Mouse (Mus musculus) liver, embryonic 13.5 days (tissue): ENCODE measurements around the gene Gm10337. TPM values are rescaled to one million over a fixed set of nuclear protein-coding genes. Genes with fewer than 3 reads are reported as not detected.
A peak's percentile ranks its signal among the peaks of the same experiment; 100 is the strongest.

Experiments
- ATAC-seq: fragments of 200-750 bp; cut with Nextera tagmentation; 2 replicates; pipeline ENCODE4 v1.8.0; 2017; ENCODE audit warnings: low read depth, mild to moderate bottlenecking, moderate number of reproducible peaks, moderate library complexity
- DNase-seq: peaks from one replicate; pipeline ENCODE4 v3.0.0; 2022
- H3K27ac ChIP-seq: fragments of 300-500 bp; sonication (generic); 2 replicates; pipeline ENCODE4 v1.5.1; 2015; ENCODE audit warnings: moderate library complexity, mild to moderate bottlenecking, inconsistent platforms
- H3K27me3 ChIP-seq: fragments of 300-500 bp; sonication (generic); 2 replicates; pipeline ENCODE4 v1.6.1; 2015; ENCODE audit warnings: mild to moderate bottlenecking, inconsistent platforms
- H3K36me3 ChIP-seq: fragments of 300-500 bp; sonication (generic); 2 replicates; pipeline ENCODE4 v1.6.1; 2015; ENCODE audit warnings: mild to moderate bottlenecking, inconsistent platforms
- H3K4me1 ChIP-seq: fragments of 300-500 bp; sonication (generic); replicated peaks from 2 replicates; pipeline ENCODE4 v1.6.1; 2015; ENCODE audit warnings: inconsistent platforms
- H3K4me2 ChIP-seq: fragments of 300-500 bp; sonication (generic); 2 replicates; pipeline ENCODE4 v1.6.1; 2015; ENCODE audit warnings: inconsistent platforms, mild to moderate bottlenecking, moderate library complexity
- H3K4me3 ChIP-seq: fragments of 300-500 bp; sonication (generic); replicated peaks from 2 replicates; pipeline ENCODE4 v1.5.1; 2015; ENCODE audit warnings: mild to moderate bottlenecking, inconsistent platforms
- H3K9ac ChIP-seq: fragments of 300-500 bp; sonication (generic); 2 replicates; pipeline ENCODE4 v1.6.1; 2015; ENCODE audit warnings: mild to moderate bottlenecking, inconsistent platforms
- H3K9me3 ChIP-seq: fragments of 300-500 bp; sonication (generic); replicated peaks from 2 replicates; pipeline ENCODE4 v1.6.1; 2016; ENCODE audit warnings: inconsistent platforms
- WGBS: fragments of 180-500 bp; shearing (Covaris S2); methylation state at CpG from one replicate; pipeline ENCODE4 v1.1.7; 2015; ENCODE audit not compliant: insufficient replicate concordance; 5-methylcytosine and 5-hydroxymethylcytosine counted together
- polyA plus RNA-seq: library from polyadenylated mRNA; unstranded; fragments of >200 nt; fragmentation: Nextera tagmentation; extraction: Ambion mirVana; gene quantifications from 2 replicates; pipeline ENCODE4 v1.2.1, GENCODE M21; 2015

The Gm10337 gene
- not detected in 2 replicates for polyA plus RNA-seq

DNA sequence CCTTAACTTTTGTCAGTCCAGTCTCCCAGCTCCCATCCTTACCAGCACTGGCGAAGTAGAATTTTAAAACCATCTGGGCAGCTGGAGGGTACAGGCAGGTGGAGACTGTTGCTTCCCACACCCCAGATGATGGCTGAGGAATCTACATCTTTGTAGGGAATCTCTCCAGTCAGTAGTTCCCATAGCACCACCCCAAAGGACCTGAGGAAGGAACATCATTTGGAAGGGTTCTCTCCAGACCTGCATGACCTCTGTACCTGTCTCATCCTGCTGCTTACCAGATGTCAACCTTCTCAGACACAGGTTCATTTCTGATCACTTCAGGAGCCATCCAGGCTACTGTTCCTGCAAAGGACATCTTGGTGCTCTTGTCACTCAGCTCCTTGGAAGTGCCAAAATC, at the start of gene Gm10337:
Gene Gm10337 (plus strand): TSS at position 276 of the 400 bp plus-strand sequence.
- H3K9ac ChIP-seq, result no peak within 1 kb of the TSS
- H3K27me3 ChIP-seq, result no peaks in the 10 kb centered on the region
- peaks cover 65% of the 10 kb centered on the region for H3K36me3 ChIP-seq
- peaks cover 29% of the 10 kb centered on the region for H3K4me1 ChIP-seq
- DNase-seq (no peak), ATAC-seq (no peak)
- 92% methylated on average over 1 of the region's 1 CpGs for WGBS
- H3K27ac ChIP-seq, result no peak within 1 kb of the TSS
- no peaks in the 10 kb centered on the region for H3K9me3 ChIP-seq
- H3K4me3 ChIP-seq, result no peak within 1 kb of the TSS
- H3K4me2 ChIP-seq, result no peak within 1 kb of the TSS

DNA sequence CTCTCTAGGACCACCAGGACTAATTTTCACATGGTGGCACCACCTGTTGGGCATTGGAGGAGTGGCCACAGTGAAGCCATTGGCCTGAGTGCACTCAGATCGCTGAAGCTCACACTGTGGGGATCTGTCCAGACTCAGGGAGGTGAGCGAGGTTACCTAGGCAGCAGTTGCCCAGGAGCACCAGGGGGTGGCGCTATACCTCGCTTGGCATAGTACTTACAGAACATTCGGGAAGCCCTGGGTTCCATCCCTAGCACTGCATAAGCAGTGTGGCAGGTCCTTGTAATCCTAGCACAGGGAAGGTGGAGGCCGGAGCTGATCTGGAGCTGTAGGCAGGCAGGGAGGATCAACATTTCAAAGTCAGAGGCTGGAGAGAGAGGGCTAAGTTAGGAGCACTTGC, 47.5 kb upstream of the Gm10337 start:
- WGBS, result 50% methylated on average over 6 of the region's 6 CpGs
- Histone ChIP-seq H3K4me3 (no peak overlapping the region), H3K9ac (no peak overlapping the region), H3K4me2 (no peak overlapping the region), H3K9me3 (no peaks in the 10 kb centered on the region), H3K36me3 (no peaks in the 10 kb centered on the region), H3K27ac (no peak overlapping the region), H3K27me3 (no peaks in the 10 kb centered on the region), H3K4me1 (peaks cover 52% of the 10 kb centered on the region)
- ATAC-seq, result no peak
- DNase-seq, result peak; percentile 25

DNA sequence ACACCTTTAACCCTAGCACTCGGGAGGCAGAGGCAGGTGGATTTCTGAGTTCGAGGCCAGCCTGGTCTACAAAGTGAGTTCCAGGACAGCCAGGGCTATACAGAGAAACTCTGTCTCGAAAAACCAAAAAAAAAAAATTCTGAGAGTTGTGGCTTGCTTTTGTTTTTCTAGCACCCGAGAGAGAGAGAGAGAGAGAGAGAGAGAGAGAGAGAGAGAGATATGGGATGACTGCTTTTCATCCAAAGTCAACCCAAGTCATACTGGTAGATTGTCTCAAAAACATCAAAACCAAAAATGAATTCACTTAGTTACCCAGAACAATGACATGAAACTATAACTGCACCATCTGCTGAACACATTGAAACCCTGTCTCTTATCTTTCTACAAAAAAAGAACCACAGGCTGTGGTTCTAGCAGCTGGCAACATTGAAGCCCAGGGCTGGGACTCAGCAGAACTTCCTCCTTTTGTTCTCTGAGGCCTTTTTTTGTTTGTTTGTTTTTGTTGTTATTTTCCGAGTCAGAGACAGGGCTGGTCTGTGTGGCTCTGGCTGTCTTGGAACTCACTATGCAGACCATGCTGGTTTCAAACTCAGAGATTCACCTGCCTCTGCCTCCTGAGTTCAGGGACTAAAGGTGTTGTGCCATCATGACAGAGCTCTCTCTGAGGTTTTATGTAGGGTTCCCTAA, 45.3 kb upstream of the Gm10337 start:
- peaks cover 12% of the 10 kb centered on the region for H3K36me3 ChIP-seq
- ATAC-seq, result no peak
- no peak for DNase-seq
- peak overlapping the region; percentile 73 for H3K9ac ChIP-seq
- H3K4me3 ChIP-seq, result peak overlapping the region; percentile 64
- peak overlapping the region; percentile 83 for H3K4me2 ChIP-seq
- peak overlapping the region; percentile 90 for H3K27ac ChIP-seq
- WGBS, result 33% methylated on average over 5 of the region's 5 CpGs
- no peaks in the 10 kb centered on the region for H3K27me3 ChIP-seq
- H3K9me3 ChIP-seq, result no peaks in the 10 kb centered on the region
- H3K4me1 ChIP-seq, result peaks cover 63% of the 10 kb centered on the region

DNA sequence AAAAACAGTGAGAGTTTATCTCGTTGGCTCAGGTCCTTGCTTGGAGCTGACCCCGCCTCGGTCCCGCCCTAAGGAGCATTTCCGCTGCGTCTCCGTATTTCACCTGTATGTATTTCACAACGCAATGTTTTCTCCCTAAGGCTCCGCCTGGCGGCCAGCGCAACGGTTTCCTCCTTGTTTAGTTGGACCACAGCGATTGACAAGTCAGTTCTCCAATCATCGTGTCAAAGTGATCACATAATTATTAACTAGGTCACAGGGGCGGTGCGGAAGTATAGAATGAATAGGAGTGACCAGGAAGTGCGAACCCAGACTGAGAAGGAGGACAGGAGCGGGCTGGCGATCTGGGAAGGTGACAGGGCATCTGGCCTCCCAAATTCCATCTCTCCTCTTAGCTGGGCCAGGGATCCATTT, 44.6 kb upstream of the Gm10337 start, which contains the start of gene Prr13:
Gene Prr13 (plus strand): TSS at position 125 of the 414 bp plus-strand sequence.
- peak within 1 kb of the TSS; percentile 90 for H3K27ac ChIP-seq
- ATAC-seq, result peak; percentile 79
- H3K4me2 ChIP-seq, result peak within 1 kb of the TSS; percentile 83
- peak within 1 kb of the TSS; percentile 64 for H3K4me3 ChIP-seq
- H3K9ac ChIP-seq, result peak within 1 kb of the TSS; percentile 73
- DNase-seq, result peak; percentile 89
- H3K9me3 ChIP-seq, result no peaks in the 10 kb centered on the region
- peaks cover 66% of the 10 kb centered on the region for H3K4me1 ChIP-seq
- H3K36me3 ChIP-seq, result peaks cover 19% of the 10 kb centered on the region
- under 1% methylated on average over 19 of the region's 19 CpGs for WGBS
- H3K27me3 ChIP-seq, result no peaks in the 10 kb centered on the region

DNA sequence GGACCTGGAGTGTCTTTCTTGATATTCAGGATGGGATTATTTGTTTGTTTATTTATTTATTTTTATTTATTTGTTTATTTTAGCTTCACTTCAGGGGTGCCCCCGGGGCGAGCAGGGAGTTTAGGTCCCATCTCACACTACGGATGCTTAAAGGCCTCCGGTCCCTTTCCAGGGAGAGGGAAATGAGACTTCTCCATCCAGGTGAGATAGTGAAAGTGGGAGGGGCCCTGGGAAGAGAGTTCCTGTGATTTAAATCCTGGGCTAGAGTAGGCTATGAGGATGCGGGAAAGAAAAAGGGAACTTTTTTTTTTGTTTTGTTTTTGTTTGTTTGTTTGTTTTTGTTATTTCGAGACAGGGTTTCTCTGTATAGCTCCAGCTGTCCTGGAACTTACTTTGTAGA, 44.1 kb upstream of the Gm10337 start:
- no peak; the same call in 1 of the 2 replicates for ATAC-seq
- H3K9ac ChIP-seq, result peak overlapping the region; percentile 73
- no peak for DNase-seq
- peak overlapping the region; percentile 83 for H3K4me2 ChIP-seq
- no peaks in the 10 kb centered on the region for H3K27me3 ChIP-seq
- peaks cover 21% of the 10 kb centered on the region for H3K36me3 ChIP-seq
- peak overlapping the region; percentile 64 for H3K4me3 ChIP-seq
- H3K27ac ChIP-seq, result peak overlapping the region; percentile 90
- peaks cover 66% of the 10 kb centered on the region for H3K4me1 ChIP-seq
- H3K9me3 ChIP-seq, result no peaks in the 10 kb centered on the region
- WGBS, result 10% methylated on average over 6 of the region's 6 CpGs

DNA sequence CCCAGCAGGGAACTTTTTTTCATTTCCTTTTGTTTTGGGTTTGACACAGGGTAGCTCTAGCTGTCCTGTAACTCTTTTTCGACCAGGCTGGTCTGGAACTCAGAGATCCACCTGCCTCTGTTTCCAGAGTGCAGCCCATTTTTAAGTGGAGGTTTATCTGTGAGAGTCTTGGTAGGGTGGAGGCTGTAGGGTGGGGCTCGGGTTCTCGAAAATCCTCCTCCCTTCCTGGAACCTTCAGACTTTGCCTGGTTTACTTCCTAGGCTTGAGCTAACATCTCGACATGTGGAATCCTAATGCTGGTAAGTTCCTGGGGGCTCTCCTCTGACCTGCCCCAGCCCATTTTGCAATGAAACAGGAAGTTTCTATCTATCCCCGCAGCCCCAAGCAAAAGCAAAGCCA, 43.7 kb upstream of the Gm10337 start:
- DNase-seq (peak; percentile 67), ATAC-seq (peak; percentile 82)
- Histone ChIP-seq H3K4me2 (peak overlapping the region; percentile 83), H3K4me1 (peaks cover 66% of the 10 kb centered on the region), H3K9ac (peak overlapping the region; percentile 73), H3K9me3 (no peaks in the 10 kb centered on the region), H3K27ac (peak overlapping the region; percentile 90), H3K4me3 (peak overlapping the region; percentile 64), H3K27me3 (no peaks in the 10 kb centered on the region), H3K36me3 (peaks cover 21% of the 10 kb centered on the region)
- WGBS, result 12% methylated on average over 5 of the region's 5 CpGs

DNA sequence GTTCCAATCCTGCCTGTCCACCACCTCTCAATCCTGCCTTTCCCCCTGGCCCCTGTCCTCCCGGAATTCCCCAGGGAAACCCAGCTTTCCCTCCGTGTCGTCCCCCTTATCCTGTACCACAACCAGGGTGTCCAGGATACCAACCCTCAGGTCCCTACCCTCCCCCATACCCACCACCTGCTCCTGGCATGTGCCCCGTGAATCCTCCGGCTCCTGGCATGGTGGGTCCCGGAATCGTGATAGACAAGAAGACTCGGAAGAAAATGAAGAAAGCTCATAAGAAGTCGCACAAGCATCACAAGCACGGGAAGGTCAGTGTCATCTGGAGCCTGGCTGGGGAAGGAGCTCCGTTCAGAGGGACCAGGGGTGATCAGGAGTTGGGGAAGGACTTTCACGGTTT, 43.1 kb upstream of the Gm10337 start:
- H3K27me3 ChIP-seq, result no peaks in the 10 kb centered on the region
- H3K9me3 ChIP-seq, result no peaks in the 10 kb centered on the region
- H3K4me1 ChIP-seq, result peaks cover 66% of the 10 kb centered on the region
- H3K4me2 ChIP-seq, result peak overlapping the region; percentile 83
- WGBS, result 57% methylated on average over 12 of the region's 12 CpGs
- peak overlapping the region; percentile 90 for H3K27ac ChIP-seq
- H3K36me3 ChIP-seq, result peaks cover 21% of the 10 kb centered on the region
- DNase-seq (no peak), ATAC-seq (no peak)
- peak overlapping the region; percentile 64 for H3K4me3 ChIP-seq
- H3K9ac ChIP-seq, result peak overlapping the region; percentile 73

DNA sequence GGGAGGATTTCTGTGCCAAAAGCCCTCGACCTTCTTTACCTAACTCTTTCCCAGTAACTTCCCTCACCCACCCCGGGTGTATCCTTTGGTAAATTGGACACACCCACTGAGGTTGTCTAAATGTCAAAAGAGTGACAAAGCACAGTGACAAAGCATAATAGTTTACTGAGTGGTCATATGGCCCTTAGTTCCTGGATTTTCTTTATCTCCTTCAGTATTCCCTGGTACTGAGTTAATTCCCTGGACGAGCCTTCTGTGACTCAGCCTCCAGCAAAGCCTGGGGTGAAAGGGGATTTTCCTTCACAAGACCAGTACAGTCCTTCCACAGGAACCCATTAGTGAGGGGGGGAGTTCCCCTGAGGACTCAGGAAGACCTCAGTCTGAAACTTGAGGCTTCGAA, 42.6 kb upstream of the Gm10337 start:
- Histone ChIP-seq H3K4me3 (peak overlapping the region; percentile 64), H3K27ac (peak overlapping the region; percentile 90), H3K36me3 (peaks cover 27% of the 10 kb centered on the region), H3K4me2 (peak overlapping the region; percentile 83), H3K9me3 (no peaks in the 10 kb centered on the region), H3K4me1 (peaks cover 64% of the 10 kb centered on the region), H3K27me3 (no peaks in the 10 kb centered on the region), H3K9ac (peak overlapping the region; percentile 73)
- DNase-seq (peak; percentile 44), ATAC-seq (peak; percentile 35; the same call in 1 of the 2 replicates)
- WGBS, result 18% methylated on average over 4 of the region's 4 CpGs

DNA sequence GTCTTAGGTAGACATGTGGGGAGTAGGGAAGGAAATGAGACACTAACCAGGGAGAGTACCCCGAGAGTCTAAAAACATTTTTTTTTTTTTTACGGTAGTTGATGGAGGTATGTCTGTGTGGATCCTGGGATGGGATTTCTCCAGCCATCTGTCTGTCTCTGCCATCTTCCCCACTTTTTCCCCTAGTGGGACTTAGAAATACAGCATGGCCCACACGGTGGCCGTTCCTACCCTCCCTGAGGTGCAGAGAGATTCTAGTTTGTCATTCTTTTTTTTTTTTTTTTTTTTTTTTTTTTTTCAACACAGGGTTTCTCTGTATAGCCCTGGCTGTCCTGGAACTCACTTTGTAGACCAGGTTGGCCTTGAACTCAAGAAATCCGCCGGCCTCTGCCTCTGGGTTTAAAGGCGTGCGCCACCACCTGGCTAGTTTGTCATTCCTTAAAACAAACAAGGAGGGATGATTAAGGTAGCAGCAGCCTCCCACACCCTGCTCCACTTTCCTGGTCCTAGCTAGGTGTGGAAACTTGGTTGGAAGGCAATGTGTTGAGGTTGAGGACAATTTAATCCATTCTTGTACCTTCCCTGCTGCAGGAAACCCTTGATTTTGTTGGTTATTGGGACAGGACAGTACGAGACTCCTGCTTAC, 42.0 kb upstream of the Gm10337 start:
- H3K9ac ChIP-seq, result peak overlapping the region; percentile 73
- ATAC-seq (no peak), DNase-seq (no peak)
- peak overlapping the region; percentile 83 for H3K4me2 ChIP-seq
- H3K4me1 ChIP-seq, result peaks cover 60% of the 10 kb centered on the region
- WGBS, result 73% methylated on average over 9 of the region's 9 CpGs
- H3K4me3 ChIP-seq, result peak overlapping the region; percentile 64
- H3K9me3 ChIP-seq, result no peaks in the 10 kb centered on the region
- peaks cover 27% of the 10 kb centered on the region for H3K36me3 ChIP-seq
- H3K27ac ChIP-seq, result peak overlapping the region; percentile 90
- no peaks in the 10 kb centered on the region for H3K27me3 ChIP-seq

DNA sequence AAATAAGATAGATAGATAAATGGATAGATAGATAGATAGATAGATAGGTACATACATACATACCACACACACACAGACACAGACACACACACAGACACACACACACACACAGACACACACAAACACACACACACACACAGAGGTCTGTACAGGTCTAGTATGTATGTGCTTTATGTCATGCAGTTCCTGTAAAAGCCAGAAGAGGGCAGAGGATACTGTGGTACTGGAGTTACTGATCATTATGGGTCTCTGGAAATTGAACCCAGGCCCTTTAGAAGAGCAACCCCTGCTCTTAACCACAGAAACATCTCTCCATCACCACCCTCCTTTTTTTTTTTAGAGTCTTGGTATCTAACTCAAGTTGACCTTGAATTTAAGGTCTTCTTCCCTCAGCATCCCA, 39.9 kb upstream of the Gm10337 start:
- H3K4me1 ChIP-seq, result peaks cover 40% of the 10 kb centered on the region
- no peak overlapping the region for H3K4me3 ChIP-seq
- DNase-seq (no peak), ATAC-seq (no peak)
- no peaks in the 10 kb centered on the region for H3K27me3 ChIP-seq
- H3K9ac ChIP-seq, result no peak overlapping the region
- H3K4me2 ChIP-seq, result no peak overlapping the region
- H3K27ac ChIP-seq, result no peak overlapping the region
- H3K36me3 ChIP-seq, result peaks cover 38% of the 10 kb centered on the region
- no peaks in the 10 kb centered on the region for H3K9me3 ChIP-seq

DNA sequence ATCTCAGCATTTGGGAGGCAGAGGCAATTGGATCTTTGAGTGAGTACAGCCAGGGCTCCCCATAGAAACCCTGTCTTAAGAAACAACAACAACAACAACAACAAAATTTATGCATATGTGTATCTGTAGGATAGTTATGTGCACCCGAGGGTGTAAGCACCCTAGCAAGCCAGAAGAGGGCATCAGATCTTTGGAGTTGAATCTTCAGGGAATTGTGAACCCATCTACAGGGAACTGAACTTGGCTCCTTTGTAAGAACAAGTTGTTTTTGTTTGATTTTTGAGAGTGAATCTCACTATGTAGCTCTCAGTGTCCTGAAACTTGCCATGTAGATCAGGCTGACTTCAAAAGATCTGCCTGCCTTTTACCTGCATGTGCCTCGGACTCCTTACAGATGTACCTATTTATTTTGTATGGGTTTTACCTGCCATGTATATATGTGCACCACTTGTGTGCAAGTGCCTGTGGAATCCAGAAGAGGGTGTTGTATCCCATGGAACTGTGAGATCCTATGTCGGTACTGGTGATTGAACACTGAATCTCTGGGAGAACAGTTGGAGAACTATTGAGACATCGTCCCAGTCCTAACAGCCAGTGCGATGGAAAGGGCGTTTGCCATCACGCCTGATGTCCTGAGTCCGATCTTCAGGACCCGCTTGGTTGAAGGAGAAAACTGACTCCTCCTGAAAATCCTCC, 34.7 kb upstream of the Gm10337 start:
- H3K27ac ChIP-seq, result no peak overlapping the region
- peaks cover 23% of the 10 kb centered on the region for H3K4me1 ChIP-seq
- H3K9me3 ChIP-seq, result no peaks in the 10 kb centered on the region
- H3K27me3 ChIP-seq, result no peaks in the 10 kb centered on the region
- DNase-seq (no peak), ATAC-seq (no peak)
- no peak overlapping the region for H3K9ac ChIP-seq
- peaks cover 34% of the 10 kb centered on the region for H3K36me3 ChIP-seq
- H3K4me3 ChIP-seq, result no peak overlapping the region
- WGBS, result 94% methylated on average over 9 of the region's 9 CpGs
- H3K4me2 ChIP-seq, result no peak overlapping the region
